Mouse (Mus musculus): ENCODE results near the gene Pigp.

The Pigp gene

DNA sequence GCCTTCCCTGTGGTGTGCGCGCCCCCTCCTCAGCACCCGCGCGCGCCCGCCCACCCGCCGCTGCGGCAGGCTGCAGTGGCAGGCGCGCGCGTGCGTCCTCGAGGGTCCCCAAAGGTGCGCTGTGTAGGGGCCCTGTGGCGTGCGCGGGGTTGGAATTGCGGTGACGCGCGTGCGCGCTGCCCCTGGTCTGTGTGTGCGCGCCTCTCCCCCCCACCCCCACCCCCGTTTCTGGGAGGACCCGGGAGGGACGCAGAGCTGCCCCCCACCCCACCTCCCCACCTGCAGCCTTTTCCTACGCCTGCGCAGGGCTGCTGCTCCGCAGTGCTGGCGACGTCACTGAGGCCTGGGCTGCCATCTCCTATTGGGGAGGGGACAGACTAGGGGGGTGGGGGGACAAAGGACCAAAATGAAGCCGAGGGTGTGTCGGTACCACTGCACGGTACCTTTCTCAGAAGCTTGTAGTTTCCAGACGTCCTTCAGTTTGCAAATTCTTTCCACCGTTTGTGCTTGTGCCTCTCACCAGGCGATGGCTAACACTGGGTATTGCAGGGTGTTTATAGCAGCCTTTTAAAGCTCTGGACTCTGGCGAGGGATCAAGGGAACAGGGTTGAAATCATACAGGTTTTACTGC lies at the start of gene Pigp:
Pigp (minus strand) TSS at position 542 of the 631 bp plus-strand sequence.
- DNase-seq, result no peak

DNA sequence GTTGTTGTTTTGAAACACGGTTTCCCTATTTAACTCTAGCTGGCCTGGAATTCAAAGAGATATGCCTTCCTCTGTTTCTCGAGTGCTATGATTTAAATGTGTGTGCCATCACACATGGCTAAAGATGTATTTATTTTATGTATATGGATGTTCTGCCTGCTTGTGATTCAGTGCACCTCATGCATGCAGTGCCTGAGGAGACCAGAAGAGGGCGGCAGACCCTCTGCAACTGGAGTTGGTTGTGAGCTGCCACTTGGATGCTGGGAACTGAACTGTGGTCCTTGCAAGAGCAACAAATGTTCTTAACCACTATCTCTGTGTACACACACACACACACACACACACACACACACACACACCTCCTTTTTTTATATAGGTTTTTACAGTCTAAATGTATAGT lies 48.9 kb upstream of the Pigp start:
- no peak for DNase-seq

GRCm38 (mm10) chr16:94414151-94414550 lies 42.5 kb upstream of the Pigp start:
- DNase-seq, result no peak

DNA sequence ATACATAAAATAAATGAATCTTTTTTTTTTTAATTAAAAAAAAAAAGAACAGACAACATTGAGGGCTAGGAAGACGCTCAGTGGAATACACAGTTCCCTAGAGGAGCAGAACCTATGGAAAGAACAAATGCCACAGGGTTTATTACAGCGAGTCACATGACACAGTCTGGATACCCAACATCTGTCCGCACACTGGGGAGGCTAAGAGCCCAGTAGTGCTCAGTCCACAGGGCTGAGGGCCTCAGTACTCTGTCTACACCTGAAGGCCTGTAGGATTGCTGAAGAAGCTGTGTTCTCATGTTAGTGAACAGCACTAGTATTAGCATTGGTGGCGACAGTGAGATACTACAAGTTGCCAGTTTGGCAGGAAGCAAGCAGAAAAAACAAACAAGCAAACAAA lies 41.1 kb upstream of the Pigp start:
- DNase-seq, result no peak

- no peak for DNase-seq
Observed at GRCm38 (mm10) chr16:94412198-94412597, 40.6 kb upstream of the Pigp start.

DNA sequence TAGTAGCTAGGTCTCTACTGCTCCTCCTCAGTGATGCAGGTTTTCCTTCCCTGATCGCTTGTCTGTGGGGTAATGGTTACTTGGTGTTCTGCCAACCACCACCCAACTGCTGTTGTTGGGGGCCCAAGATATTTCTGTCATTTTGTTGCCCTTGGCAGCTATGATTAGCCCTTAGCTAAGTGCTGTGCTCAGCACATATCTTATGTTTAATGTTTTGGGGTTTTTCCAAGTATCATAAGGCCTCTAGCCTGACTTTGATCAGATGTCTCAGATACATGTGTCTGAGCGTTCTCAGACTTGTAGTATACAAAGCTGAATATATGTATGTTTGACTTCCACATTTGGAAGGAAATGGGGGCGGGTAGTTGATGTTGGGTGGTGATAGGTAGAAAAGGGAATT lies 39.6 kb upstream of the Pigp start:
- DNase-seq, result no peak

DNA sequence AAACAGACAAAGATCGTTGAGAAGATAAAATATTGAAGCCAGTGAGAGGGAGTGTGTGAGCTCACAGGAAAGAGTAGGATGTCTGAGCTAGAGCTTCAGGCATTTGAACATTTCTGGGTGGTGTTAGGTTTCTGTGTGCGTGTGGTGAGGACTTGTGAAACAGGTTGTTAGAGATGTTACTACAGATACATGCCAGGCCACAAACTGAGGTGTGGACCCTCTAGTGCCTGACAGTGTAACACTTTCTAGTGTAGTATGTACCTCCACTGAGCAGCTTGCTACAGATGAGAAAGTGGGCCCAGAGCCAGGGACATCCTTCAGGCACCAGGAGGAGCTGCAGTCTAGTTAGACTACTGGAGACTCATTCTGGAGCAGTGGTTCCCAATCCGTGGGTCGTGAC lies 30.5 kb upstream of the Pigp start:
- no peak for DNase-seq

- DNase-seq, result no peak
Observed at GRCm38 (mm10) chr16:94401636-94402035, 30.0 kb upstream of the Pigp start.

DNA sequence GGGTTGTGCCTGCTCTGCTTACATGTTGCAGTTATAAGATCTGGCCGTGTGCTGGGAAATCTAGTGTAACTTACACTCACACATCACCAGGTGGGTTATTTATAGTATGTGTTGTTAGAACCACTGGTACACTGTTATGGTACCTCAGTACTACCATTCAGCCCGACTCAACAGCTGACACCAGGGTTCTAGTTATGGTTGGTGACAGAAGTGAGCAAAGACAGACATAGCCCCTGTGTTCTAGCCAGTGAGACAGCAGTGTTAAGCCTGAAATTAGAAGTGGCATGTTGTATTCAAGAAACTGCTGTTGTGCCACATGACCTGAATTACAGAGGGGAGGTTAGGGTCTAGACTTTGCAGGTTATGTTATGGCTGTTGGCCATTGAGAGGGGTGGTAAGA lies 27.5 kb upstream of the Pigp start:
- no peak for DNase-seq

DNA sequence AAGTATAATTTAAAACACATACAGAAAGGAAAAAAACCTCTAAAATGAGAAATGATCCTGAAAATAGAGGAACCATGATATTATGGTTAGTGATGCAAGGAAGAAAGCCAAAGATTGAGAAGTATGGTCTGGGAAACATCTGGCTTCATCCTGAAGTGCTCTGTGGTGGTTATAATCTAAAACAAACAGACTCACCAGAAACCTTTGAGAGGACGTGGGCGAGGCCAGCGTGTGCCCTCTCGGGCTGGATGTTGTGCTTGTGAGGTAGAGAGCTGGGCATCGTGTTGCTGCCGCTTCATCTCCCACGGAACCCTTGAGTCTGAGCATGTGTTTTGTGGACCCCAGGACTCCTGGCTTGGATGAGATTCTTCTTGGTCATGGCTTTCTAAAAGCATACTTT lies 25.0 kb upstream of the Pigp start:
- DNase-seq, result no peak

- no peak for DNase-seq
Observed at GRCm38 (mm10) chr16:94395051-94395450, 23.4 kb upstream of the Pigp start.

- DNase-seq, result no peak
Observed at GRCm38 (mm10) chr16:94392299-94392698, 20.7 kb upstream of the Pigp start.

GRCm38 (mm10) chr16:94387690-94388089 lies 16.0 kb upstream of the Pigp start:
- no peak for DNase-seq

DNA sequence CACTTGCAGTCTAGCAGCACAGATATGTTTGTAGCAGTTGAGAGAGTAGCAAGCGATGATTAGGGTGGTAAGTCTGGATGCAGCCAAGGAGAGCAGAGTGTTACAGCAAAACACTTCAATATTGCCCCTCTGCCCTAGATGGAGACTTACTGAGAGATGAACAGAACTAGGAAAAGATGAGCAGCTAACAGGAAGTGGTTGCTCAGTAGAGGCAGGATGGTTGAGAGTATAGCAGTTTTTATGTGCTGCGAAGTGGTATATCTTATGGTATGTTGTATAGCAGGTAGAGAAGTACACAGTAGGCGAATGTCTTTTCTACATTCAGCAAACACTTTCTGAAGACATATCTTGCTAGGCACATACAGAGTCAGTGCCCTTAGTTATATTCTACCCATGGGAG lies 11.6 kb upstream of the Pigp start:
- DNase-seq, result no peak

GRCm38 (mm10) chr16:94379386-94379785 lies 7.7 kb upstream of the Pigp start:
- no peak for DNase-seq

DNA sequence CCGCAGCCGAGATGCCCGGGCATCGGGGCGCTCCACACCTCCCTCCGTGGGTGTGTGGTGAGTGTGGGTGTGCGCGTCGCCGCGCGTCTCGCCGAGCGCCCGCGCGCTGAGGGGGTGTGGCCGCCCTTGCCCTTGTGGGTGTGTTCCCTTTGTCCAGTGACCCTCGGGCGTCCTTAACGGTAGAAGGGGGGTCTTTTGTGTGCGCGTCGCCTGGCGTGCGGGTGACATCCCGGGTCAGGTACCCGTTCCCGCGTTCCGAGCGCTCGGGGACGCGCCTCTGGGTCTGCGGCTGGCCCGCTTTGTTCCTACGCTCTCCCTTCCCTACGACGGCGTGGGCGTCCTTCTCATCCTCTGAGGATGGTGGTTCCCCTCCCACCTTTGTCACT lies 734 bp downstream of the Pigp start:
- peak; percentile 69 to 79 for DNase-seq

- peak; percentile 92 to 95 for DNase-seq
Observed at GRCm38 (mm10) chr16:94370173-94370914, 1.3 kb downstream of the Pigp start, which contains the start of gene Ttc3. TSS of gene Ttc3 (plus strand) at chr16:94370618.

DNA sequence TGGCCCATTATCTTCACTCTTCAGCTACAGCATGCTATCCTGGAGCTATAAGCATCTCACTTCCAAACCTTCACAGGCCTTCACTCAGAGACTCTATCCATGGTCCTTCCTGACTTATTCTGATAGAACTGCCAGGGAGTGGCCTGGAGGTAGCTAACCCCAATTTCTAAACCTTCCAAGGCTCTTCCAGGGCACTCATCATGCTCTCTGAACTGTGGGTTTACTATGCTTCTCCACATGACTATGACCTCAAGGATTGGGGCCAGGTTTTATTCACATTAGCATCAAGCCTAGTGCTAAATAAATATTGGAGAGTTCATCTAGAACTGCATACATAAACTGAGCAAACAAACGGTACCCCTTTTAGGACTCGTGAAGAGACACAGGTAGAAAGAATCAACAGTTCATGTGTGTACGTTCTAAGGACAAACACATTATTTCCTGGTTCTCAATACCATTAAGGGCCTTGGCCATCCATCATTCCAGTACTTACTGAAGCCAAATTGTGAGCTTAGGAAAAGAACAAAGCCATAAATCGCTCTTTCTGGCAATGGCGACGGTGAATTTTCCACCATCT lies 2.0 kb downstream of the Pigp start:
- no peak for DNase-seq

DNA sequence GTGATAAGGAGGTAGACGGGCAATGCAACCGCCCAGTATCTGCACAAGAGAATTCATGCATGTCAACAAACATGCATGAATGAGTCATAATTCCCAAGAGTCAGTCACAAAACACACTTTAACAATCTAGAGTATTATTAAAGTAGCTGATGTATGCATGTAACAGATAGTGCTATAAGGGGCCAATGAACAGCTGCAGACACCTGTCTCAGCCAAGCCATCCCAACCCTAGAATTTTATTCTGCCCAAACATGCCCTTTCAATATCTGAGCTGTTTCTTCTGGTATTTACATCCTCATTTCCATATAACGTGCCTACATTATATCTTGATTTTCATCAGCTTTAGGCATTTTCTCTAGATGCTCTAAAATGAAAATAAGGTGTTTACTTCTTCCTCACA lies 6.2 kb downstream of the Pigp start:
- no peak for DNase-seq

DNA sequence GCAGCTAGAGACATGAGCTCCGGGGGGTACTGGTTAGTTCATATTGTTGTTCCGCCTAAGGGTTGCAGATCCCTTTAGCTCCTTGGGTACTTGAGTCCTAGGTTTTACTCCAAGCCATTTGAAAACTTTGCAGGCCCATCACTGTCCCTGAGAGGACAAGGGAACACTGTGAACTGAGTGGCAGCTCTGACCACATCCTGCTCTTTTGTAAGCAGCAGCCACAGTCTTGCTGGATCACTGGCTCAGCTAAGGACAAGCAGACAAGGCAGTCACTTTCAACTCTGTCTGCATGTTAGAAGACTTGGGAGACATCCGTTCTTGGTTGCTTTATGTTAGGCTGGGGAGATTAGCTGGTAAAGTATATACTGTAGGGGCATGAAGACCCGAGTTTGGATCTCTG lies 7.8 kb downstream of the Pigp start:
- DNase-seq, result no peak

- no peak for DNase-seq
Observed at GRCm38 (mm10) chr16:94362174-94362873, 9.3 kb downstream of the Pigp start.

GRCm38 (mm10) chr16:94360578-94361350 lies 10.9 kb downstream of the Pigp start:
- DNase-seq, result no peak

- no peak for DNase-seq
Observed at GRCm38 (mm10) chr16:94358091-94358490, 13.6 kb downstream of the Pigp start.
